In the genomic region with DNA sequence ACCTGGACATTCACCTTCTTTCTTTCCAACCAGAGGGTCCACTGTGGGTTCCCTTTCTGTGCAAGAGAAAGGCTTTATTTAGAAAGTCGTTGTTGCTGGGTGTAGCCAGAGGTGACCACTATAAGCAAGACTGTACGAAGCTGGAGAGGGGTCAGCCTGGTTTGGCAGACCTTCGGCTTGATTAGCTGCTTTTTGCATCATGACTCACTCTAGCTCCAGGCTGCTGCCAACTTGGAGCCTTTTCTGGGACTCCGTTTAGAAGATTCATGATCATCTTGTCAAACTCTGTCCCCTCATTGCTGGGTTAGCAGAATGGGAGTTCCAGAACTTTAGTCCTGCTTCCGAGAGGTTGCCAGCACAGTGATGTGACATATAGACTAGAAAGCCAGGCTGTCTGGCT, we compare ENCODE assay signal across 38 mouse cellular contexts. TPM values are rescaled to one million over a fixed set of nuclear protein-coding genes. Genes with fewer than 3 reads are reported as not detected.
DNase-seq lines count a peak whose midpoint lies in the region; ATAC-seq and TF ChIP-seq lines count a peak whose summit lies in the region.
"Had no signal": no experiment of that assay in that cellular context is flagged by ENCODE, and none has a peak within 500 bp of the region (broad histone marks: within the 10 kb centered on the region; RNA-seq: fewer than 3 reads in every experiment).

No protein-coding gene starts in this region.

- H3K4me1 ChIP-seq in forebrain, postnatal 0 days (ENCODE audit: insufficient read depth) = no peaks in the 10 kb centered on the region
- H3K4me1 ChIP-seq: embryonic facial prominence, embryonic 12.5 days; forebrain, embryonic 10.5 days; forebrain, embryonic 15.5 days; heart, embryonic 13.5 days; kidney, embryonic 15.5 days; limb, embryonic 13.5 days had no signal

- no peak for ATAC-seq in forebrain, postnatal 0 days
- ATAC-seq: forebrain, embryonic 15.5 days; liver, postnatal 0 days; Patski had no signal

- H3K9me3 ChIP-seq in forebrain, postnatal 0 days (ENCODE audit: low read length) = no peaks in the 10 kb centered on the region
- H3K9me3 ChIP-seq: embryonic facial prominence, embryonic 12.5 days; forebrain, embryonic 10.5 days; forebrain, embryonic 15.5 days; heart, embryonic 13.5 days; kidney, embryonic 15.5 days; limb, embryonic 13.5 days had no signal

- H3K4me2 ChIP-seq in forebrain, postnatal 0 days (ENCODE audit: low read depth) = no peak overlapping the region
- H3K4me2 ChIP-seq: embryonic facial prominence, embryonic 12.5 days; forebrain, embryonic 15.5 days; heart, embryonic 13.5 days; hindbrain, embryonic 14.5 days; kidney, embryonic 15.5 days; limb, embryonic 13.5 days; liver, embryonic 11.5 days had no signal

- WGBS in forebrain, postnatal 0 days = 76% methylated on average over 5 of the region's 5 CpGs

- H3K4me3 ChIP-seq in forebrain, postnatal 0 days (ENCODE audit: low read depth, low read length) = no peak overlapping the region
- H3K4me3 ChIP-seq: embryonic facial prominence, embryonic 12.5 days; forebrain, embryonic 10.5 days; forebrain, embryonic 15.5 days; heart, adult 2 months; heart, embryonic 13.5 days; kidney, embryonic 15.5 days; limb, embryonic 13.5 days had no signal

- DNase-seq in heart, postnatal 4 days = peak; percentile 14
- DNase-seq in heart, postnatal 36 days = no peak
- DNase-seq in adrenal gland, adult 8-10 months = peak; percentile 5
- peak; percentile 1 for DNase-seq in fibroblast of lung, adult 2 months (ENCODE audit: low read depth)
- peak; percentile 2 for DNase-seq in lung, postnatal 36 days
- DNase-seq in embryo, embryonic 9.5 days (ENCODE audit: extremely low spot score) = no peak
- DNase-seq in forebrain, postnatal 0 days = no peak
- no peak for DNase-seq in cerebellum, adult 9-11 months
- DNase-seq: B cell, adult 2 months; cerebellum, adult 2 months; cerebellum, postnatal 25 days; heart, postnatal 14 days; kidney, adult 11 months; kidney, postnatal 25 days; liver, postnatal 0 days; midbrain, embryonic 14.5 days; thymus, postnatal 4 days had no signal

- H3K27me3 ChIP-seq in forebrain, postnatal 0 days (ENCODE audit: insufficient read depth, low read length) = no peaks in the 10 kb centered on the region
- H3K27me3 ChIP-seq: embryonic facial prominence, embryonic 12.5 days; forebrain, embryonic 15.5 days; heart, embryonic 13.5 days; kidney, embryonic 15.5 days; limb, embryonic 13.5 days had no signal

- intact Hi-C loops in heart, postnatal 36 days (cut with DNase I) = no loop called here

- H3K27ac ChIP-seq in forebrain, postnatal 0 days (ENCODE audit: low read depth, low read length) = no peak overlapping the region
- H3K27ac ChIP-seq: embryonic facial prominence, embryonic 12.5 days; forebrain, embryonic 10.5 days; forebrain, embryonic 15.5 days; heart, adult 2 months; heart, embryonic 13.5 days; hindbrain, embryonic 14.5 days; kidney, embryonic 15.5 days; limb, embryonic 13.5 days had no signal

- no peak for TF ChIP-seq CTCF in forebrain, postnatal 0 days (IDR thresholded peaks at IDR 0.05; ENCODE audit: low read depth)

- no peak overlapping the region for H3K9ac ChIP-seq in forebrain, postnatal 0 days
- H3K9ac ChIP-seq: embryonic facial prominence, embryonic 12.5 days; forebrain, embryonic 15.5 days; heart, embryonic 13.5 days; hindbrain, embryonic 14.5 days; kidney, embryonic 15.5 days; limb, embryonic 13.5 days; liver, postnatal 0 days had no signal

- H3K36me3 ChIP-seq in forebrain, postnatal 0 days (ENCODE audit: insufficient read depth) = no peaks in the 10 kb centered on the region
- H3K36me3 ChIP-seq: embryonic facial prominence, embryonic 12.5 days; forebrain, embryonic 10.5 days; forebrain, embryonic 15.5 days; heart, embryonic 13.5 days; kidney, embryonic 15.5 days; limb, embryonic 13.5 days had no signal

RNA-seq across cellular contexts. Expression of gene Vgll1, which starts 6.4 kb away (rescaled TPM):
- not detected for total RNA-seq in heart, postnatal 4 days (2021)
- total RNA-seq in heart, postnatal 36 days (2021) = not detected
- not detected for total RNA-seq in adrenal gland, adult 8-10 months (2022)
- total RNA-seq in forebrain, postnatal 0 days (2014; rRNA removed) = not detected in 2 replicates
- not detected in 2 replicates for polyA plus RNA-seq in forebrain, postnatal 0 days (2015; fragmentation: Nextera tagmentation; extraction: Ambion mirVana)
- total RNA-seq: gastrocnemius, adult 8-10 months; gastrocnemius, postnatal 4 days; heart, adult 2 months; heart, postnatal 14 days; layer of hippocampus, adult 18-20 months; layer of hippocampus, postnatal 14 days; left cerebral cortex, adult 8-10 months; left cerebral cortex, postnatal 36 days; monocyte, adult 5-6 weeks had no signal
- polyA plus RNA-seq: cerebellum, adult 2 months; forebrain, embryonic 15.5 days; heart, adult 2 months; heart, embryonic 13.5 days; hindbrain, embryonic 14.5 days; kidney, embryonic 15.5 days; liver, embryonic 11.5 days; liver, postnatal 0 days; midbrain, embryonic 14.5 days; neural tube, embryonic 14.5 days; Patski; stomach, embryonic 14.5 days; thymus, postnatal 0 days had no signal

RNA-seq across cellular contexts. Expression of gene Htatsf1, which starts 28.1 kb away (rescaled TPM):
- total RNA-seq in heart, postnatal 4 days (2021) = 10 to 100 TPM; 54.0 to 56.2 TPM
- total RNA-seq in heart, postnatal 36 days (2021) = 10 to 100 TPM; 52.2 to 62.7 TPM
- 10 to 100 TPM; 37.9 to 52.9 (median 47.0) TPM for total RNA-seq in adrenal gland, adult 8-10 months (2022)
- 57.8 and 69.3 TPM in 2 replicates for total RNA-seq in forebrain, postnatal 0 days (2014; rRNA removed)
- 96.3 and 109 TPM in 2 replicates for polyA plus RNA-seq in forebrain, postnatal 0 days (2015; fragmentation: Nextera tagmentation; extraction: Ambion mirVana)

RNA-seq across cellular contexts. Expression of gene Brs3, which starts 38.6 kb away (rescaled TPM):
- total RNA-seq in heart, postnatal 4 days (2021) = not detected
- not detected for total RNA-seq in heart, postnatal 36 days (2021)
- total RNA-seq in adrenal gland, adult 8-10 months (2022) = not detected
- 0.85 and 0.90 TPM in 2 replicates for total RNA-seq in forebrain, postnatal 0 days (2014; rRNA removed)
- polyA plus RNA-seq in forebrain, postnatal 0 days (2015; fragmentation: Nextera tagmentation; extraction: Ambion mirVana) = 0.80 and 1.1 TPM in 2 replicates
- total RNA-seq: gastrocnemius, adult 8-10 months; gastrocnemius, postnatal 4 days; heart, adult 2 months; heart, postnatal 14 days; layer of hippocampus, adult 18-20 months; left cerebral cortex, postnatal 36 days; monocyte, adult 5-6 weeks had no signal
- polyA plus RNA-seq: embryonic facial prominence, embryonic 12.5 days; forebrain, embryonic 10.5 days; heart, adult 2 months; heart, embryonic 13.5 days; kidney, embryonic 15.5 days; limb, embryonic 13.5 days; liver, embryonic 11.5 days; liver, postnatal 0 days; midbrain, embryonic 14.5 days; Patski; stomach, embryonic 14.5 days; testis, adult 2 months; thymus, postnatal 0 days had no signal

Comparison
In these comparisons a context has a peak if more than half of its experiments do, and no peak if none do; other contexts are left out.
1. DNase-seq: peak in heart, postnatal 4 days (single experiment), adrenal gland, adult 8-10 months (single experiment), fibroblast of lung, adult 2 months (single experiment) and lung, postnatal 36 days (single experiment); none in heart, postnatal 36 days (0 of 2), embryo, embryonic 9.5 days (single experiment), forebrain, postnatal 0 days (single experiment) and cerebellum, adult 9-11 months (single experiment).